Mouse (Mus musculus) heart, embryonic 16.5 days (tissue): ENCODE results near the gene Mif4gd. TPM values are rescaled to one million over a fixed set of nuclear protein-coding genes. Genes with fewer than 3 reads are reported as not detected.
"Not testable (repeated sequence)": the region's sequence is repeated elsewhere in the genome, so short reads cannot be mapped to it uniquely, and the experiment has no call there.

Experiments used
- ATAC-seq: fragments of 200-750 bp; cut with Nextera tagmentation; replicated peaks from 2 replicates; pipeline ENCODE4 v1.8.0; 2017; ENCODE audit warnings: moderate number of reproducible peaks; ENCODE audit not compliant: insufficient read depth, low FRiP score; ENCODE audit errors: extremely low read depth
- H3K27ac ChIP-seq: fragments of 300-500 bp; sonication (generic); 2 replicates; pipeline ENCODE4 v1.5.1; 2014; ENCODE audit warnings: mild to moderate bottlenecking, low read length, control low read depth, moderate library complexity
- H3K27me3 ChIP-seq: fragments of 300-500 bp; sonication (generic); 2 replicates; pipeline ENCODE4 v1.6.1; 2014; ENCODE audit warnings: low read length, mixed read lengths; ENCODE audit not compliant: control insufficient read depth, insufficient read depth
- H3K36me3 ChIP-seq: fragments of 300-500 bp; sonication (generic); 2 replicates; pipeline ENCODE4 v1.6.1; 2014; ENCODE audit not compliant: control insufficient read depth, insufficient read depth
- H3K4me1 ChIP-seq: fragments of 300-500 bp; sonication (generic); 2 replicates; pipeline ENCODE4 v1.6.1; 2014; ENCODE audit warnings: low read length, mixed read lengths; ENCODE audit not compliant: control insufficient read depth, insufficient read depth
- H3K4me2 ChIP-seq: fragments of 300-500 bp; sonication (generic); 2 replicates; pipeline ENCODE4 v1.6.1; 2014; ENCODE audit warnings: low read depth, mild to moderate bottlenecking, control low read depth, low read length
- H3K4me3 ChIP-seq: fragments of 300-500 bp; sonication (generic); 2 replicates; pipeline ENCODE4 v1.5.1; 2014; ENCODE audit warnings: mild to moderate bottlenecking, control low read depth, low read length
- H3K9ac ChIP-seq: fragments of 300-500 bp; sonication (generic); 2 replicates; pipeline ENCODE4 v1.6.1; 2014; ENCODE audit warnings: low read length, control low read depth
- H3K9me3 ChIP-seq: fragments of 300-500 bp; sonication (generic); replicated peaks from 2 replicates; pipeline ENCODE4 v1.6.1; 2016; ENCODE audit warnings: low read length; ENCODE audit not compliant: control insufficient read depth
- WGBS: fragments of 180-500 bp; shearing (Covaris S2); extraction: QIAGEN DNeasy Blood & Tissue Kit; methylation state at CpG from one replicate; pipeline ENCODE4 v1.1.7; 2014; 5-methylcytosine and 5-hydroxymethylcytosine counted together
- polyA plus RNA-seq: library from polyadenylated mRNA; unstranded; fragments of >200 nt; fragmentation: Nextera tagmentation; extraction: Ambion mirVana; gene quantifications from 2 replicates; pipeline ENCODE4 v1.2.1, GENCODE M21; 2015

Gene Mif4gd
- polyA plus RNA-seq, 1 experiment from 2014 or later, result 42.0 TPM

- H3K36me3 ChIP-seq, result peaks cover 26% of the 10 kb centered on the region
- not testable (repeated sequence) for H3K4me1 ChIP-seq, H3K4me2 ChIP-seq, H3K27ac ChIP-seq, H3K9ac ChIP-seq, H3K9me3 ChIP-seq, ATAC-seq, H3K27me3 ChIP-seq, H3K4me3 ChIP-seq
- WGBS, result 84% methylated on average over 14 of the region's 14 CpGs
These were observed 32.7 kb upstream of the Mif4gd start for GRCm38 (mm10) chr11:115645498-115645897.

- ATAC-seq, result no peak
- no peak overlapping the region for H3K4me3 ChIP-seq
- H3K9ac ChIP-seq, result no peak overlapping the region
- no peaks in the 10 kb centered on the region for H3K9me3 ChIP-seq
- H3K27ac ChIP-seq, result no peak overlapping the region
- H3K4me1 ChIP-seq, result peaks cover 3% of the 10 kb centered on the region; the same call in 1 of the 2 replicates
- no peaks in the 10 kb centered on the region for H3K27me3 ChIP-seq
- peaks cover 26% of the 10 kb centered on the region for H3K36me3 ChIP-seq
- H3K4me2 ChIP-seq, result no peak overlapping the region
- 92% methylated on average over 13 of the region's 13 CpGs for WGBS
These were observed 31.5 kb upstream of the Mif4gd start for GRCm38 (mm10) chr11:115644308-115644707.

- Histone ChIP-seq H3K9me3 (no peaks in the 10 kb centered on the region), H3K27me3 (no peaks in the 10 kb centered on the region), H3K36me3 (peaks cover 22% of the 10 kb centered on the region), H3K4me3 (no peak overlapping the region), H3K4me2 (no peak overlapping the region), H3K9ac (no peak overlapping the region), H3K27ac (no peak overlapping the region), H3K4me1 (peaks cover 5% of the 10 kb centered on the region)
- 0 out of 2 replicates have a peak, but pooled peaks have one; percentile 17 for ATAC-seq
- 57% methylated on average over 10 of the region's 10 CpGs for WGBS
These were observed 30.5 kb upstream of the Mif4gd start for GRCm38 (mm10) chr11:115643265-115643664.

GRCm38 (mm10) chr11:115642705-115643104 lies 29.9 kb upstream of the Mif4gd start:
- no peak for ATAC-seq
- Histone ChIP-seq H3K36me3 (peaks cover 19% of the 10 kb centered on the region), H3K27ac (no peak overlapping the region), H3K9me3 (no peaks in the 10 kb centered on the region), H3K9ac (no peak overlapping the region), H3K27me3 (no peaks in the 10 kb centered on the region), H3K4me3 (no peak overlapping the region), H3K4me1 (peaks cover 5% of the 10 kb centered on the region), H3K4me2 (no peak overlapping the region)
- 86% methylated on average over 2 of the region's 2 CpGs for WGBS

- WGBS, result 86% methylated on average over 4 of the region's 4 CpGs
- no peak overlapping the region; the same call in 1 of the 2 replicates for H3K27ac ChIP-seq
- no peak for ATAC-seq
- no peak overlapping the region for H3K4me3 ChIP-seq
- no peak overlapping the region for H3K9ac ChIP-seq
- H3K9me3 ChIP-seq, result no peaks in the 10 kb centered on the region
- peaks cover 14% of the 10 kb centered on the region for H3K36me3 ChIP-seq
- peaks cover 3% of the 10 kb centered on the region; the same call in 1 of the 2 replicates for H3K4me1 ChIP-seq
- H3K27me3 ChIP-seq, result no peaks in the 10 kb centered on the region
- no peak overlapping the region for H3K4me2 ChIP-seq
These were observed 28.9 kb upstream of the Mif4gd start for GRCm38 (mm10) chr11:115641664-115642036.

GRCm38 (mm10) chr11:115640978-115641663 lies 28.4 kb upstream of the Mif4gd start:
- 42% methylated on average over 14 of the region's 14 CpGs for WGBS
- Histone ChIP-seq H3K27ac (peak overlapping the region; percentile 49), H3K36me3 (peaks cover 14% of the 10 kb centered on the region), H3K9me3 (no peaks in the 10 kb centered on the region), H3K4me1 (peaks cover 3% of the 10 kb centered on the region; the same call in 1 of the 2 replicates), H3K4me3 (no peak overlapping the region), H3K4me2 (0 out of 2 replicates have a peak overlapping the region, but pooled peaks have one; percentile 7), H3K9ac (no peak overlapping the region), H3K27me3 (no peaks in the 10 kb centered on the region)
- no peak; the same call in 1 of the 2 replicates for ATAC-seq

GRCm38 (mm10) chr11:115640311-115640828 lies 27.6 kb upstream of the Mif4gd start:
- no peak overlapping the region for H3K27ac ChIP-seq

GRCm38 (mm10) chr11:115639540-115639939 lies 26.8 kb upstream of the Mif4gd start:
- H3K4me1 ChIP-seq, result peaks cover 3% of the 10 kb centered on the region; the same call in 1 of the 2 replicates
- H3K27ac ChIP-seq, result no peak overlapping the region
- H3K9me3 ChIP-seq, result no peaks in the 10 kb centered on the region
- no peak overlapping the region for H3K9ac ChIP-seq
- H3K27me3 ChIP-seq, result no peaks in the 10 kb centered on the region
- no peak for ATAC-seq
- H3K36me3 ChIP-seq, result peaks cover 6% of the 10 kb centered on the region
- no peak overlapping the region for H3K4me3 ChIP-seq
- WGBS, result 77% methylated on average over 4 of the region's 4 CpGs
- no peak overlapping the region for H3K4me2 ChIP-seq

More at GRCm38 (mm10) chr11:115640311-115640828, 27.6 kb upstream of the Mif4gd start:
- Histone ChIP-seq H3K9me3 (no peaks in the 10 kb centered on the region), H3K9ac (no peak overlapping the region), H3K27me3 (no peaks in the 10 kb centered on the region), H3K4me2 (no peak overlapping the region), H3K4me1 (peaks cover 3% of the 10 kb centered on the region; the same call in 1 of the 2 replicates), H3K36me3 (peaks cover 11% of the 10 kb centered on the region), H3K4me3 (no peak overlapping the region)
- no peak for ATAC-seq
- WGBS, result 82% methylated on average over 3 of the region's 4 CpGs
